Mouse (Mus musculus) cortical plate, adult 2 months (tissue): ENCODE results near the gene Sohlh2.

Experiments
- CTCF ChIP-seq: fragments of 200-500 bp; IDR thresholded peaks from 2 replicates; pipeline ENCODE4 v1.5.1; 2011; ENCODE audit warnings: mild to moderate bottlenecking, control low read depth, low read length; ENCODE audit not compliant: insufficient read depth; ENCODE audit errors: extremely low read depth
- POLR2A ChIP-seq: fragments of 200-500 bp; IDR thresholded peaks from 2 replicates; pipeline ENCODE4 v1.6.1; 2011; ENCODE audit warnings: mild to moderate bottlenecking, low read length, control low read depth; ENCODE audit not compliant: insufficient read depth; ENCODE audit errors: extremely low read depth

GRCm38 (mm10) chr3:55137039-55137438, 44.8 kb upstream of the Sohlh2 start, which contains the start of gene Ccdc169:
- TF ChIP-seq POLR2A (no peak), CTCF (no peak)
